Mouse (Mus musculus): ENCODE measurements at regions not wholly inside any gene's neighbourhood (a gene's known extent, or its start where the extent isn't known, plus 50 kb on each side); places are given as distances from the start of the nearest gene placed in this dataset.

GRCm38 (mm10) chr6:51720705-51721104 is 197.0 kb downstream of the Snx10 start:
- WGBS: 79% methylated on average over 7 of the region's 7 CpGs
- no peaks in the 10 kb centered on the region for H3K9me3 ChIP-seq (replicated peaks; ENCODE audit: control insufficient read depth, low read length)
- H3K27me3 ChIP-seq (ENCODE audit: control insufficient read depth, insufficient read depth, low read length): no peaks in the 10 kb centered on the region
- H3K36me3 ChIP-seq (replicated peaks; ENCODE audit: control insufficient read depth, insufficient read depth, low read length): no peaks in the 10 kb centered on the region
- no peak overlapping the region for H3K4me3 ChIP-seq (ENCODE audit: low read depth, low read length)
- no peak overlapping the region for H3K27ac ChIP-seq (ENCODE audit: low read depth)
- TF ChIP-seq CTCF (IDR thresholded peaks at IDR 0.05; ENCODE audit: low read depth) (no peak), EP300 (IDR thresholded peaks at IDR 0.05; ENCODE audit: low read depth) (no peak)
- no peak overlapping the region for H3K4me2 ChIP-seq (ENCODE audit: low read depth, low read length)
- ATAC-seq (ENCODE audit: insufficient read depth, low read depth) (no peak), DNase-seq (ENCODE audit: low spot score) (no peak)
- H3K9ac ChIP-seq (replicated peaks; ENCODE audit: low read depth, low read length): no peak overlapping the region
- H3K4me1 ChIP-seq (ENCODE audit: control insufficient read depth, insufficient read depth): no peaks in the 10 kb centered on the region

GRCm38 (mm10) chr6:51723053-51723452 is 199.4 kb downstream of the Snx10 start:
- no peaks in the 10 kb centered on the region for H3K36me3 ChIP-seq (replicated peaks; ENCODE audit: control insufficient read depth, insufficient read depth, low read length)
- H3K27ac ChIP-seq (ENCODE audit: low read depth): no peak overlapping the region
- H3K4me3 ChIP-seq (ENCODE audit: low read depth, low read length): no peak overlapping the region
- WGBS: 23% methylated on average over 4 of the region's 4 CpGs
- H3K27me3 ChIP-seq (ENCODE audit: control insufficient read depth, insufficient read depth, low read length): no peaks in the 10 kb centered on the region
- TF ChIP-seq CTCF (IDR thresholded peaks at IDR 0.05; ENCODE audit: low read depth): peak; percentile 43
- TF ChIP-seq EP300 (IDR thresholded peaks at IDR 0.05; ENCODE audit: low read depth): no peak
- no peaks in the 10 kb centered on the region for H3K4me1 ChIP-seq (ENCODE audit: control insufficient read depth, insufficient read depth)
- DNase-seq (ENCODE audit: low spot score): no peak
- H3K9ac ChIP-seq (replicated peaks; ENCODE audit: low read depth, low read length): no peak overlapping the region
- ATAC-seq (ENCODE audit: insufficient read depth, low read depth): no peak
- no peak overlapping the region for H3K4me2 ChIP-seq (ENCODE audit: low read depth, low read length)
- no peaks in the 10 kb centered on the region for H3K9me3 ChIP-seq (replicated peaks; ENCODE audit: control insufficient read depth, low read length)

GRCm38 (mm10) chr6:51727191-51727590 is 203.5 kb downstream of the Snx10 start:
- no peak for TF ChIP-seq EP300 (IDR thresholded peaks at IDR 0.05; ENCODE audit: low read depth)
- TF ChIP-seq CTCF (IDR thresholded peaks at IDR 0.05; ENCODE audit: low read depth): no peak
- no peak overlapping the region for H3K4me3 ChIP-seq (ENCODE audit: low read depth, low read length)
- no peak overlapping the region for H3K9ac ChIP-seq (replicated peaks; ENCODE audit: low read depth, low read length)
- DNase-seq (ENCODE audit: low spot score) (no peak), ATAC-seq (ENCODE audit: insufficient read depth, low read depth) (no peak)
- no peaks in the 10 kb centered on the region for H3K27me3 ChIP-seq (ENCODE audit: control insufficient read depth, insufficient read depth, low read length)
- H3K27ac ChIP-seq (ENCODE audit: low read depth): no peak overlapping the region
- H3K4me2 ChIP-seq (ENCODE audit: low read depth, low read length): no peak overlapping the region
- no peaks in the 10 kb centered on the region for H3K9me3 ChIP-seq (replicated peaks; ENCODE audit: control insufficient read depth, low read length)
- WGBS: 79% methylated on average over 8 of the region's 8 CpGs
- H3K36me3 ChIP-seq (replicated peaks; ENCODE audit: control insufficient read depth, insufficient read depth, low read length): no peaks in the 10 kb centered on the region
- no peaks in the 10 kb centered on the region for H3K4me1 ChIP-seq (ENCODE audit: control insufficient read depth, insufficient read depth)

GRCm38 (mm10) chr6:51728816-51729562 is 205.3 kb downstream of the Snx10 start:
- ATAC-seq (ENCODE audit: insufficient read depth, low read depth) (no peak), DNase-seq (ENCODE audit: low spot score) (no peak)
- WGBS: 76% methylated on average over 10 of the region's 10 CpGs
- no peak overlapping the region for H3K27ac ChIP-seq (ENCODE audit: low read depth)
- H3K9ac ChIP-seq (replicated peaks; ENCODE audit: low read depth, low read length): no peak overlapping the region
- no peaks in the 10 kb centered on the region for H3K4me1 ChIP-seq (ENCODE audit: control insufficient read depth, insufficient read depth)
- no peak overlapping the region for H3K4me3 ChIP-seq (ENCODE audit: low read depth, low read length)
- H3K36me3 ChIP-seq (replicated peaks; ENCODE audit: control insufficient read depth, insufficient read depth, low read length): no peaks in the 10 kb centered on the region
- no peak overlapping the region for H3K4me2 ChIP-seq (ENCODE audit: low read depth, low read length)
- no peaks in the 10 kb centered on the region for H3K9me3 ChIP-seq (replicated peaks; ENCODE audit: control insufficient read depth, low read length)
- TF ChIP-seq EP300 (IDR thresholded peaks at IDR 0.05; ENCODE audit: low read depth): no peak
- no peak for TF ChIP-seq CTCF (IDR thresholded peaks at IDR 0.05; ENCODE audit: low read depth)
- H3K27me3 ChIP-seq (ENCODE audit: control insufficient read depth, insufficient read depth, low read length): no peaks in the 10 kb centered on the region

DNA sequence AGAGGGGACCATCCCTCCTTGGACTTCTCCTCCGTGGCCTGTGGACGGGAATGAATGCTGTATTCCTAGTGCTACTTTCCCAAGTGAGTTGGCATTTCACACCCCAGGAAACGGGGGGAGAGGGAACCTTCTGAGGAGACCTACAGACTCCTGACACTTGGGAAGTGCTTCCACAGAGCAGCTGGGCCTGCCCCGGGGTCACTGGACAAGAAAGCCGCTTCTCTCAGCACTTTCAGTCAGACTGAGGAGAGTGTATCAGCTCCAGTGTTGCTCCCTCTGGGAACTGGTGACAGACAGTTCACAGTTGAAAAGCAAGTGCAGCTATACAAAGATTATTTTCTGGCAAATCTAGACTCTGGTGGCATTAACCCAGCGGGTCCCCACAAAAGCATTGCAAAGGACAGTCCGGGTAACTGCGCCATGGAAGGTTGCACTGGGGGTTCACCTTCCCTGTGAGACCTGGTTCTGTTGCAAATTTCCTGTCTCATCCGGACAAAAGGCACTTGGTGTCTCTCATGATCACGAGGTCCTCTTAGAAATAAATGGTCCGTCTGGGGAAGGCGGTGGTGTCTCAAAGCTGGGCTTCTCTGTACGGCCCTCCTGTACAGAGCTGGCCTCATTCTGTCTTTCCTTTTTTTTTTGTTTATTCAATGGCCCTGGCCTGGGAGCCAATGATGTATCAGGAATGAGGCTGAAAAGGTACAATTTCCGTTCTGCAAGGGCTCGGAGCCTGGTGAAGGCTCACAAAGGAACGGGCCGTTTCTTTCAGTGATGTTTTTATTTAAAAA is 207.1 kb downstream of the Snx10 start:
- no peak overlapping the region for H3K4me3 ChIP-seq (ENCODE audit: low read depth, low read length)
- H3K27me3 ChIP-seq (ENCODE audit: control insufficient read depth, insufficient read depth, low read length): no peaks in the 10 kb centered on the region
- no peaks in the 10 kb centered on the region for H3K9me3 ChIP-seq (replicated peaks; ENCODE audit: control insufficient read depth, low read length)
- no peak overlapping the region for H3K4me2 ChIP-seq (ENCODE audit: low read depth, low read length)
- no peaks in the 10 kb centered on the region for H3K4me1 ChIP-seq (ENCODE audit: control insufficient read depth, insufficient read depth)
- ATAC-seq (ENCODE audit: insufficient read depth, low read depth): no peak
- H3K36me3 ChIP-seq (replicated peaks; ENCODE audit: control insufficient read depth, insufficient read depth, low read length): no peaks in the 10 kb centered on the region
- 64% methylated on average over 17 of the region's 17 CpGs for WGBS
- no peak overlapping the region for H3K27ac ChIP-seq (ENCODE audit: low read depth)
- no peak for DNase-seq (ENCODE audit: low spot score)
- TF ChIP-seq EP300 (IDR thresholded peaks at IDR 0.05; ENCODE audit: low read depth): no peak
- H3K9ac ChIP-seq (replicated peaks; ENCODE audit: low read depth, low read length): no peak overlapping the region
